In genomic region chr16:91352084-91352562, GRCm38 (mm10) we compare ENCODE assay signal across 8 mouse cellular contexts. TPM values are rescaled to one million over a fixed set of nuclear protein-coding genes. Genes with fewer than 3 reads are reported as not detected.
DNase-seq lines count a peak whose midpoint lies in the region; ATAC-seq and TF ChIP-seq lines count a peak whose summit lies in the region.

No protein-coding gene starts in this region.

- H3K9ac ChIP-seq in liver, embryonic 14.5 days (replicated peaks): peak overlapping the region; percentile 72
- H3K9ac ChIP-seq in neural tube, embryonic 14.5 days (replicated peaks; ENCODE audit: low read depth, low read length): no peak overlapping the region

- H3K27me3 ChIP-seq in Patski: peaks cover 19% of the 10 kb centered on the region
- H3K27me3 ChIP-seq in liver, embryonic 14.5 days (ENCODE audit: control insufficient read depth, insufficient read depth, low read length): no peaks in the 10 kb centered on the region
- H3K27me3 ChIP-seq in neural tube, embryonic 14.5 days (ENCODE audit: control insufficient read depth, insufficient read depth, low read length): peaks cover 20% of the 10 kb centered on the region

- H3K4me3 ChIP-seq in liver, embryonic 14.5 days (ENCODE audit: insufficient read depth in 1 of 2, low read depth in 2 of 2, low read length in 2 of 2): peak overlapping the region; percentile 8 to 16; a peak in 2 of 4 replicates
- H3K4me3 ChIP-seq in neural tube, embryonic 14.5 days (ENCODE audit: low read depth, low read length): no peak overlapping the region

- no peak for TF ChIP-seq EP300 in liver, embryonic 14.5 days (IDR thresholded peaks at IDR 0.05; ENCODE audit: low read depth)

- no peaks in the 10 kb centered on the region for H3K9me3 ChIP-seq in liver, embryonic 14.5 days (ENCODE audit: control insufficient read depth, low read length)
- H3K9me3 ChIP-seq in neural tube, embryonic 14.5 days (ENCODE audit: control insufficient read depth, low read length): no peaks in the 10 kb centered on the region

- peak overlapping the region; percentile 96 for H3K27ac ChIP-seq in liver, embryonic 14.5 days
- H3K27ac ChIP-seq in neural tube, embryonic 14.5 days (ENCODE audit: low read depth, low read length): no peak overlapping the region

- in situ Hi-C loops in Patski (cut with MboI; ENCODE audit: low pct_unique_long_range_greater_than_20kb): loop anchor here (5.0 kb wide), 1 partner anchor 270 kb away; no protein-coding TSS in a partner anchor

- peak overlapping the region; percentile 75 for H3K4me2 ChIP-seq in liver, embryonic 14.5 days (ENCODE audit: low read depth)
- no peak overlapping the region for H3K4me2 ChIP-seq in neural tube, embryonic 14.5 days (ENCODE audit: low read depth, low read length)

- CTCF ChIA-PET in Patski (lab: Charles Lee): interaction anchor here (0.8 to 1.9 kb wide), 5 partner anchors 8 to 405 kb away, joined by 3 to 13 read pairs (median 3); no protein-coding TSS in a partner anchor

- POLR2A ChIA-PET in Patski (lab: Charles Lee): no interaction called here

- DNase-seq in 416B (ENCODE audit: low read depth): peak; percentile 86
- no peak for DNase-seq in Patski (ENCODE audit: low read depth, low spot score)
- peak; percentile 79 to 85 for DNase-seq in cerebellum, postnatal 36 days
- DNase-seq in gastrocnemius, adult 8-10 months (ENCODE audit: low spot score in 2 of 2): peak; percentile 16 to 24
- DNase-seq in kidney, postnatal 14 days: peak; percentile 70
- peak; percentile 68 to 80 (median 78) for DNase-seq in liver, embryonic 14.5 days (ENCODE audit: low read depth in 3 of 3, low spot score in 3 of 3)
- DNase-seq in thymus, postnatal 10 days (ENCODE audit: low spot score in 2 of 2): peak; percentile 61 to 80

- TF ChIP-seq CTCF in Patski (IDR thresholded peaks at IDR 0.05): peak; percentile 66
- TF ChIP-seq CTCF in liver, embryonic 14.5 days (IDR thresholded peaks at IDR 0.05; ENCODE audit: low read depth): peak; percentile 93

- peak; percentile 57 for ATAC-seq in Patski
- peak; percentile 10; the same call in 1 of the 2 replicates for ATAC-seq in liver, embryonic 14.5 days (ENCODE audit: insufficient read depth)
- 0 out of 2 replicates have a peak, but pooled peaks have one; percentile 31 for ATAC-seq in neural tube, embryonic 14.5 days (ENCODE audit: low read depth)

- WGBS in liver, embryonic 14.5 days (ENCODE audit: insufficient replicate concordance): 5% methylated on average over 7 of the region's 7 CpGs
- 7% methylated on average over 7 of the region's 7 CpGs for WGBS in neural tube, embryonic 14.5 days

- no peaks in the 10 kb centered on the region for H3K36me3 ChIP-seq in liver, embryonic 14.5 days (replicated peaks; ENCODE audit: control insufficient read depth, insufficient read depth, low read depth)
- no peaks in the 10 kb centered on the region for H3K36me3 ChIP-seq in neural tube, embryonic 14.5 days (ENCODE audit: control insufficient read depth, insufficient read depth, low read length)

- H3K4me1 ChIP-seq in liver, embryonic 14.5 days (replicated peaks; ENCODE audit: control insufficient read depth in 2 of 2, insufficient read depth in 2 of 2, low read length in 1 of 2): peaks cover 26 to 37% of the 10 kb centered on the region in 2 experiments
- H3K4me1 ChIP-seq in neural tube, embryonic 14.5 days (ENCODE audit: control insufficient read depth, insufficient read depth, low read length): peaks cover 4% of the 10 kb centered on the region; the same call in 1 of the 2 replicates

RNA-seq across cellular contexts. Expression of gene Ifnar2, which starts 20.5 kb away (rescaled TPM):
- 97.8 TPM for polyA plus RNA-seq in Patski (2021)
- 1 to 10 TPM; 2.6 to 5.1 (median 4.2) TPM for total RNA-seq in gastrocnemius, adult 8-10 months (2022)
- polyA plus RNA-seq in liver, embryonic 14.5 days (2012; rRNA removed): 23.0 and 33.1 TPM in 2 replicates
- 68.4 and 74.4 TPM in 2 replicates for polyA plus RNA-seq in liver, embryonic 14.5 days (2014; fragmentation: Nextera tagmentation; extraction: Ambion mirVana)
- polyA plus RNA-seq in neural tube, embryonic 14.5 days (2014; fragmentation: Nextera tagmentation; extraction: Ambion mirVana): 33.8 and 40.6 TPM in 2 replicates

RNA-seq across cellular contexts. Expression of gene Gm21970, which starts 39.4 kb away (rescaled TPM):
- polyA plus RNA-seq in Patski (2021): 3.8 TPM
- total RNA-seq in gastrocnemius, adult 8-10 months (2022): 1 to 10 TPM in 1 of 4 experiments, not detected in 3; 1.3 TPM
- 0.04 and 0.14 TPM in 2 replicates for polyA plus RNA-seq in liver, embryonic 14.5 days (2012; rRNA removed)
- polyA plus RNA-seq in liver, embryonic 14.5 days (2014; fragmentation: Nextera tagmentation; extraction: Ambion mirVana): 0.67 TPM in 1 of 2 replicates, not detected in the other
- polyA plus RNA-seq in neural tube, embryonic 14.5 days (2014; fragmentation: Nextera tagmentation; extraction: Ambion mirVana): not detected in 2 replicates

RNA-seq across cellular contexts. Expression of gene Il10rb, which starts 53.8 kb away (rescaled TPM):
- 50.0 TPM for polyA plus RNA-seq in Patski (2021)
- 1 to 10 TPM; 4.4 to 6.4 (median 5.0) TPM for total RNA-seq in gastrocnemius, adult 8-10 months (2022)
- polyA plus RNA-seq in liver, embryonic 14.5 days (2012; rRNA removed): 12.4 and 12.7 TPM in 2 replicates
- 24.9 and 28.7 TPM in 2 replicates for polyA plus RNA-seq in liver, embryonic 14.5 days (2014; fragmentation: Nextera tagmentation; extraction: Ambion mirVana)
- polyA plus RNA-seq in neural tube, embryonic 14.5 days (2014; fragmentation: Nextera tagmentation; extraction: Ambion mirVana): 7.1 and 13.7 TPM in 2 replicates
